Mouse (Mus musculus): Measurements from ENCODE around the gene Crk.

- TF ChIP-seq CTCF (IDR thresholded peaks at IDR 0.05) (no peak), EP300 (IDR thresholded peaks at IDR 0.05) (peak; percentile 68)
Measured at GRCm38 (mm10) chr11:75656621-75657590, 22.2 kb upstream of the Crk start.
